Mouse (Mus musculus) testis, adult 2 months (tissue): ENCODE measurements at regions not wholly inside any gene's neighbourhood (a gene's known extent, or its start where the extent isn't known, plus 50 kb on each side); places are given as distances from the start of the nearest gene placed in this dataset.

Experiments
- CTCF ChIP-seq: fragments of 200-500 bp; IDR thresholded peaks from 2 replicates; pipeline ENCODE4 v1.5.1; 2012; ENCODE audit warnings: low read depth, mild to moderate bottlenecking, inconsistent platforms, low read length, moderate library complexity; ENCODE audit not compliant: control insufficient read depth, insufficient read depth, insufficient replicate concordance
- POLR2A ChIP-seq: fragments of 200-500 bp; IDR thresholded peaks from 2 replicates; pipeline ENCODE4 v1.6.1; 2012; ENCODE audit warnings: low read depth, mild to moderate bottlenecking, inconsistent platforms, low read length, moderate library complexity; ENCODE audit not compliant: control insufficient read depth

DNA sequence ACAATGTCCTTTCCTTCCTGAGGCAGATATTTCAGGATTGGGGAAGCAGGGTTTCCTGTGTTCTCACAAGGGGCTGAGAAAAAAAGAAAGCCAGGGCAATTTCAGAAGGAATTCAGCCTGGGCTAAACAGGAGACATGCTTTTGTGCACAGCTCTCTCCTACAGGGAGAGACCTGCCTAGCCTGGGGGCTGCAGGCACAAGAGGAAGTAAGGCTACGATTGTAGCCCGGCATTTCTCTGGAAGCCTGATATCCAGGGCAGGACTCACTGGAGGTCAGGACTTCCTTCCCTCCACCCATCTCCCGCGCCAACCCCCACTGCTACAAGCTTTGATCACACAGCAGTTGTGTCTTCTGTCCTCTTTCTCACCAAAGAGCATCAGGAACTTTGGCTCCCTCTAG, 136.5 kb downstream of the Foxo1 start:
- no peak for TF ChIP-seq POLR2A
- no peak for TF ChIP-seq CTCF
